Mouse (Mus musculus) limb, embryonic 11.5 days (tissue): ENCODE measurements around the gene Ubr2. TPM values are rescaled to one million over a fixed set of nuclear protein-coding genes. Genes with fewer than 3 reads are reported as not detected.

Experiments used
- ATAC-seq: fragments of 200-750 bp; cut with Nextera tagmentation; 2 replicates; pipeline ENCODE4 v1.8.0; 2017; ENCODE audit warnings: low read depth; ENCODE audit not compliant: insufficient number of reproducible peaks, low FRiP score, low TSS enrichment
- DNase-seq: peaks from one replicate; pipeline ENCODE4 v3.0.0-alpha.2; 2015; ENCODE audit warnings: low spot score
- H3K27ac ChIP-seq: fragments of 300-500 bp; sonication (generic); replicated peaks from 2 replicates; pipeline ENCODE4 v1.5.1; 2014; ENCODE audit warnings: low read depth, mild to moderate bottlenecking, low read length
- H3K27me3 ChIP-seq: fragments of 300-500 bp; sonication (generic); 2 replicates; pipeline ENCODE4 v1.6.1; 2014; ENCODE audit warnings: mild to moderate bottlenecking, low read length, mixed read lengths; ENCODE audit not compliant: control insufficient read depth, insufficient read depth
- H3K36me3 ChIP-seq: fragments of 300-500 bp; sonication (generic); 2 replicates; pipeline ENCODE4 v1.6.1; 2014; ENCODE audit warnings: mild to moderate bottlenecking, low read length, moderate library complexity, mixed read lengths; ENCODE audit not compliant: control insufficient read depth, insufficient read depth
- H3K4me1 ChIP-seq: fragments of 300-500 bp; sonication (generic); 2 replicates; pipeline ENCODE4 v1.6.1; 2014; ENCODE audit warnings: low read length, mixed read lengths; ENCODE audit not compliant: control insufficient read depth, insufficient read depth
- H3K4me2 ChIP-seq: fragments of 300-500 bp; sonication (generic); 2 replicates; pipeline ENCODE4 v1.6.1; 2014; ENCODE audit warnings: low read depth, mild to moderate bottlenecking, moderate library complexity; ENCODE audit not compliant: severe bottlenecking
- H3K4me3 ChIP-seq: fragments of 300-500 bp; sonication (generic); 2 replicates; pipeline ENCODE4 v1.5.1; 2014; ENCODE audit warnings: low read depth, low read length
- H3K9ac ChIP-seq: fragments of 300-500 bp; sonication (generic); 2 replicates; pipeline ENCODE4 v1.6.1; 2014; ENCODE audit warnings: mild to moderate bottlenecking, low read length
- H3K9me3 ChIP-seq: fragments of 300-500 bp; sonication (generic); 2 replicates; pipeline ENCODE4 v1.6.1; 2016; ENCODE audit warnings: low read length; ENCODE audit not compliant: control insufficient read depth
- WGBS: fragments of 180-500 bp; shearing (Covaris S2); extraction: QIAGEN DNeasy Blood & Tissue Kit; methylation state at CpG from one replicate; pipeline ENCODE4 v1.1.7; 2014; 5-methylcytosine and 5-hydroxymethylcytosine counted together
- polyA plus RNA-seq: library from polyadenylated mRNA; unstranded; fragments of >200 nt; fragmentation: Nextera tagmentation; extraction: Ambion mirVana; gene quantifications from 2 replicates; pipeline ENCODE4 v1.2.1, GENCODE M21; 2014

Ubr2 gene
- polyA plus RNA-seq, 1 experiment from 2014 or later = 20.2 TPM

- no peak for DNase-seq
- H3K4me2 ChIP-seq = no peak overlapping the region
- H3K36me3 ChIP-seq = no peaks in the 10 kb centered on the region
- no peak overlapping the region for H3K9ac ChIP-seq
- H3K4me3 ChIP-seq = no peak overlapping the region
- no peaks in the 10 kb centered on the region for H3K4me1 ChIP-seq
- ATAC-seq = no peak
- H3K9me3 ChIP-seq = no peaks in the 10 kb centered on the region
- 47% methylated on average over 6 of the region's 6 CpGs for WGBS
- H3K27me3 ChIP-seq = no peaks in the 10 kb centered on the region
- no peak overlapping the region for H3K27ac ChIP-seq
Observed at GRCm38 (mm10) chr17:46912331-46912730, 98.0 kb downstream of the Ubr2 start.

GRCm38 (mm10) chr17:46910186-46910585 lies 100.2 kb downstream of the Ubr2 start, which contains the start of gene Prph2:
Prph2 (plus strand) TSS chr17:46910459.
- no peak within 1 kb of the TSS for H3K9ac ChIP-seq
- no peaks in the 10 kb centered on the region for H3K36me3 ChIP-seq
- no peaks in the 10 kb centered on the region for H3K27me3 ChIP-seq
- H3K4me3 ChIP-seq = no peak within 1 kb of the TSS
- DNase-seq (no peak), ATAC-seq (no peak)
- H3K4me2 ChIP-seq = no peak within 1 kb of the TSS
- no peaks in the 10 kb centered on the region for H3K4me1 ChIP-seq
- no peak within 1 kb of the TSS for H3K27ac ChIP-seq
- WGBS = 89% methylated on average over 10 of the region's 10 CpGs
- H3K9me3 ChIP-seq = no peaks in the 10 kb centered on the region

DNA sequence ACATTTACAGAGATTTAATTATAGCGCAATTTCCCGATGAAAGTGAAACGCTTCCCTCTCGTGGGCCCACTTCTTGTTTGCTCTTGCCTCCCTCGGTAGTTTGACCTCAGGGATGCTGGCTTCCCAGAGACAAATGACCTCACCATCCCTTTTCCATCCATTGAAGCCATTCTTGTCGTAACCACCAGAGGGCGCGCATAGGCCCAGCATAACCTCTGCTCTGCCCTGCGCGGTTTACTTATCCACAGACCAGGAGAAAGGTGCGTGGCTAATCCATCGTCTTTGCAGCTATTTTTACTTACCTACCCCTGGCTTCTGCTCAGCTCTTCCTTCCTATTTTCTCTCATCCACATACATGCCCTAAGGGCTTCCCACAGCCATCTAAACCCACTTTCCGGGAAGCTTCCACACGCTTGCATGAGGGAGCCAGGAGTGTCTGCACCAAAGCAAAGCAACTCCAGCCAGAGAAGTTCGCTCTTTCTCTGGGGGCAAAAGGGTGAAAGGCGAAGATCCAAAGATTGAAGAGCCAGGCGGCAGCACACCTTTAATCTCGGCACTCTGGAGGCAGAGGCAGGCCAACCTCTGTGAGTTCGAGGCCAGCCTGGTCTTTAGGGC lies 106.4 kb downstream of the Ubr2 start:
- no peak overlapping the region for H3K4me3 ChIP-seq
- H3K27ac ChIP-seq = no peak overlapping the region
- 22% methylated on average over 19 of the region's 19 CpGs for WGBS
- 0 out of 2 replicates have a peak, but pooled peaks have one; percentile 57 for ATAC-seq
- H3K4me2 ChIP-seq = no peak overlapping the region
- no peaks in the 10 kb centered on the region for H3K4me1 ChIP-seq
- peak; percentile 90 for DNase-seq
- H3K9ac ChIP-seq = no peak overlapping the region
- H3K9me3 ChIP-seq = no peaks in the 10 kb centered on the region
- no peaks in the 10 kb centered on the region for H3K36me3 ChIP-seq
- no peaks in the 10 kb centered on the region for H3K27me3 ChIP-seq

GRCm38 (mm10) chr17:46900941-46901340 lies 109.4 kb downstream of the Ubr2 start:
- H3K27ac ChIP-seq = no peak overlapping the region
- H3K27me3 ChIP-seq = no peaks in the 10 kb centered on the region
- WGBS = 59% methylated on average over 2 of the region's 2 CpGs

DNA sequence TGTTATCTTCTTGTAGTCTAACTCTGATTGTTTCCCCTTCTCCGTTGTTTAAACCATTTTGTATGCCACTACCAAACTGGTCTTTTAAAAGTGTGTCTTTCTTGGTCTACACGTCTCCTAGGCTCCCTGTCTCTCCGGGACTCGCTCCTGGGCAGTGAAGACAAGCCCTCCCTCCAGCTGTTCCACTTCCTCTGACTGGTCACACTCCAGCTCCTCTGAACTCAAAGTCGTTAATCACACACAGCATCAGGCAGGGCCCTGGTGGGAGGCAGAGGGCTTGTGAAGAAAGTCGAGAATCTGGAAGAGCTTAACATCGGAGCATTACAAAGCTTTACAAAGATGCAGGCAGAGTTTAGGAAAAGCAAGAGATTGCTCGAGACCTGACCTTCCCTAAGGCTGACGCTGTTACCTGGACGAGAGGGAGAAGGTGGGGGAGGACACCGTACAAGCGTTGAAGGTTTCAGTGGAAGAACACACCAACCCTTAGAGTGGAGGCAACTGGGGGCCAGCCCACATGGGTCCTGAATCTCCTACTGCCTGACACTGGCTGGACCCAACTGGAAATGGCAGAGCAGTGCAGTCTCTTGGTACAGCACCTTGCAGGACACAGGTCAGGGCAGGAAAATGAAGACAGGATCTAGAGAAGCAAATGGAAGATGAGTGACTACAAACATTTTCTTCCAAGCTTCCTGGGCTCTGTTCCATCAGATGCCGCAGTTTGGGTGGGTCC lies 113.0 kb downstream of the Ubr2 start:
- H3K27ac ChIP-seq = no peak overlapping the region
- H3K27me3 ChIP-seq = no peaks in the 10 kb centered on the region
- no peaks in the 10 kb centered on the region for H3K9me3 ChIP-seq
- no peak overlapping the region for H3K4me2 ChIP-seq
- WGBS = 31% methylated on average over 13 of the region's 13 CpGs
- peak; percentile 39 for DNase-seq
- no peak for ATAC-seq
- peaks cover 10% of the 10 kb centered on the region for H3K4me1 ChIP-seq
- peaks cover 6% of the 10 kb centered on the region; the same call in 1 of the 2 replicates for H3K36me3 ChIP-seq
- peak overlapping the region; percentile 2; the same call in 1 of the 2 replicates for H3K9ac ChIP-seq
- no peak overlapping the region for H3K4me3 ChIP-seq

More at GRCm38 (mm10) chr17:46900941-46901340, 109.4 kb downstream of the Ubr2 start:
- DNase-seq = no peak
- H3K36me3 ChIP-seq = no peaks in the 10 kb centered on the region
- H3K4me1 ChIP-seq = peaks cover 3% of the 10 kb centered on the region; the same call in 1 of the 2 replicates
- no peak overlapping the region for H3K9ac ChIP-seq
- no peak for ATAC-seq
- no peaks in the 10 kb centered on the region for H3K9me3 ChIP-seq
- no peak overlapping the region for H3K4me3 ChIP-seq
- H3K4me2 ChIP-seq = no peak overlapping the region

- peaks cover 7% of the 10 kb centered on the region; the same call in 1 of the 2 replicates for H3K36me3 ChIP-seq
- no peaks in the 10 kb centered on the region for H3K27me3 ChIP-seq
- DNase-seq (no peak), ATAC-seq (no peak)
- H3K9me3 ChIP-seq = no peaks in the 10 kb centered on the region
- no peak overlapping the region for H3K27ac ChIP-seq
- no peak overlapping the region for H3K4me3 ChIP-seq
- 90% methylated on average over 9 of the region's 9 CpGs for WGBS
- H3K4me1 ChIP-seq = peaks cover 22% of the 10 kb centered on the region
- H3K9ac ChIP-seq = no peak overlapping the region
- no peak overlapping the region for H3K4me2 ChIP-seq
Observed at GRCm38 (mm10) chr17:46895426-46895825, 114.9 kb downstream of the Ubr2 start.

GRCm38 (mm10) chr17:46890843-46891594 lies 119.3 kb downstream of the Ubr2 start:
- Histone ChIP-seq H3K4me2 (peak overlapping the region; percentile 97), H3K27ac (peak overlapping the region; percentile 70), H3K9me3 (no peaks in the 10 kb centered on the region), H3K4me3 (peak overlapping the region; percentile 92), H3K9ac (peak overlapping the region; percentile 91), H3K36me3 (peaks cover 7% of the 10 kb centered on the region; the same call in 1 of the 2 replicates), H3K4me1 (peaks cover 23% of the 10 kb centered on the region), H3K27me3 (no peaks in the 10 kb centered on the region)
- DNase-seq (peak; percentile 51), ATAC-seq (0 out of 2 replicates have a peak, but pooled peaks have one; percentile 9)
- 2% methylated on average over 64 of the region's 64 CpGs for WGBS
